Mouse (Mus musculus) G1E (cell line): ENCODE results near the gene Il12b. TPM values are rescaled to one million over a fixed set of nuclear protein-coding genes. Genes with fewer than 3 reads are reported as not detected.

ENCODE experiments used
- ATAC-seq: 2 replicates; pipeline ENCODE4 v1.8.0; 2016; ENCODE audit warnings: mild to moderate bottlenecking; ENCODE audit not compliant: insufficient number of reproducible peaks, poor library complexity, low FRiP score, severe bottlenecking; ENCODE audit errors: extremely low read depth
- DNase-seq: peaks from one replicate; pipeline ENCODE4 v3.0.0; 2012; ENCODE audit warnings: low spot score
- H3K27me3 ChIP-seq: 2 replicates; pipeline ENCODE4 v1.6.1; 2012; ENCODE audit warnings: mild to moderate bottlenecking, low read length, inconsistent platforms; ENCODE audit not compliant: insufficient read depth
- H3K36me3 ChIP-seq: replicated peaks from 2 replicates; pipeline ENCODE3; 2012; ENCODE audit warnings: mild to moderate bottlenecking, inconsistent platforms
- H3K4me1 ChIP-seq: 2 replicates; pipeline ENCODE4 v1.6.1; 2012; ENCODE audit warnings: low read depth, low read length, inconsistent platforms, mixed read lengths; ENCODE audit not compliant: insufficient read depth
- H3K4me3 ChIP-seq: 2 replicates; pipeline ENCODE4 v1.5.1; 2012; ENCODE audit warnings: low read depth, mild to moderate bottlenecking, inconsistent platforms, low read length, moderate library complexity, mixed read lengths
- H3K9me3 ChIP-seq: replicated peaks from 2 replicates; pipeline ENCODE4 v1.6.1; 2012; ENCODE audit warnings: inconsistent platforms
- CTCF ChIP-seq: IDR thresholded peaks from 2 replicates; pipeline ENCODE4 v1.5.1; 2012; ENCODE audit warnings: low read depth, low read length, inconsistent platforms, mixed read lengths
- GATA1 ChIP-seq: IDR thresholded peaks from 2 replicates; pipeline ENCODE4 v1.6.1; 2012; ENCODE audit warnings: borderline replicate concordance, low read length, inconsistent platforms, mixed read lengths
- GATA2 ChIP-seq: IDR thresholded peaks from 2 replicates; pipeline ENCODE4 v1.6.1; 2012; ENCODE audit warnings: low read depth, low read length, inconsistent platforms, borderline replicate concordance
- POLR2AphosphoS5 ChIP-seq: IDR thresholded peaks from 2 replicates; pipeline ENCODE4 v1.6.1; 2012; ENCODE audit warnings: low read depth, low read length, inconsistent platforms; ENCODE audit not compliant: insufficient replicate concordance
- TAL1 ChIP-seq: conservative IDR thresholded peaks from 2 replicates; pipeline ENCODE4 v1.6.1; 2012; ENCODE audit warnings: low read depth, low read length, inconsistent platforms, mixed read lengths
- polyA plus RNA-seq: library from polyadenylated mRNA; stranded (reverse); fragments of >175 nt; gene quantifications from 2 replicates; pipeline ENCODE4 v1.2.3, GENCODE M21; 2012
- total RNA-seq, 2 experiments: library from RNA; stranded (forward) in 1 of 2; stranded (reverse) in 1 of 2; fragments of 200-1000 nt in 1 of 2; fragments of >200 nt in 1 of 2; fragmentation: Nextera tagmentation in 1 of 2; gene quantifications; 2 replicates each; pipeline ENCODE4 v1.2.3; 2014 to 2017

Gene Il12b
- total and polyA plus RNA-seq, 3 experiments: not detected

DNA sequence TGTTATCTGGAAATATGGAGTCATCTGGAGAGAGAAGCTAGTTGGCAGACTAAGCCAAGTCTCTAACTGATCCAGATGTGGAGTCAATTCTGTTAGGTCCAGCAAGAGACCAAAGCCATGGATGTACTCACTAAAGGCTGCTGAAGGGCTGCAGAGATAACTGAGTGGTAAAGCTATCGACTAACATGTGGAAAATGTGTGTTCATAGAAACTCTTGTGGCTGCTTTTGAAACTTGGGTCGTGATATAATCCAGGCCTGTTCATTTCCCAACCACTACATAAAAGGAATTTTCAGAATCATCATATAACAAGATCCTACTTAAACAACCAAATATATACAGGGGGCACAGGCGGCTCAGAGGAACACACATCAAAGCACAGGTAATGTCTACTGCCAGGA is 2.3 kb upstream of the Il12b start:
- ATAC-seq (no peak), DNase-seq (no peak)
- H3K36me3 ChIP-seq: no peaks in the 10 kb centered on the region
- TF ChIP-seq GATA1 (no peak), POLR2AphosphoS5 (no peak), TAL1 (no peak), GATA2 (no peak), CTCF (no peak)
- H3K4me1 ChIP-seq: peaks cover 5% of the 10 kb centered on the region; the same call in 1 of the 2 replicates
- H3K4me3 ChIP-seq: no peak overlapping the region
- peaks cover 17% of the 10 kb centered on the region for H3K27me3 ChIP-seq
- H3K9me3 ChIP-seq: no peaks in the 10 kb centered on the region

DNA sequence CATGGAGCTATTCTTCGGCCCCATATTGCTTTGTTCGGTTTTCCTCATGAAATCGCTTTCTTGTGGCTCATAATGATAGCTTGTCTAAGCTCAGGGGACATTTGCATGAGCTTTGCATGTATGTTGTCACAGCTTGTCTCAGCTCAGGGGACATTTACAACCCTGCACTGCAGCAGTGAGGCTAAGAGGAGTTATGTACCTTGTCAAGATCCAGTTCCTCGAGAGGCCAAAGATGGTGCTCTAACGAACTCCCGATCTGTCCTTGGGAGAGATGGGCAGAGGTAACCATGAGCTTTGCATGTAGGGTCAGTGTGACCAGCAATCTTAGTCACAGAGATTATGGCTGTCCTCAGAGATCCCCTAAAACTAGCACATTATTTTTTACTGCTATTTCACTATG is 1.5 kb upstream of the Il12b start:
- Histone ChIP-seq H3K27me3 (peaks cover 17% of the 10 kb centered on the region), H3K4me1 (peaks cover 5% of the 10 kb centered on the region; the same call in 1 of the 2 replicates), H3K9me3 (no peaks in the 10 kb centered on the region), H3K4me3 (no peak overlapping the region), H3K36me3 (no peaks in the 10 kb centered on the region)
- no peak for ATAC-seq
- DNase-seq: no peak
- TF ChIP-seq CTCF (no peak), TAL1 (no peak), GATA2 (no peak), POLR2AphosphoS5 (no peak), GATA1 (no peak)

GRCm38 (mm10) chr11:44398782-44399225 is 1.1 kb upstream of the Il12b start:
- no peak overlapping the region for H3K4me3 ChIP-seq
- no peaks in the 10 kb centered on the region for H3K36me3 ChIP-seq
- TF ChIP-seq CTCF: no peak
- TF ChIP-seq GATA1: no peak
- no peak for TF ChIP-seq GATA2
- no peak for TF ChIP-seq TAL1
- no peak for TF ChIP-seq POLR2AphosphoS5
- H3K9me3 ChIP-seq: no peaks in the 10 kb centered on the region
- peaks cover 18% of the 10 kb centered on the region for H3K27me3 ChIP-seq
- H3K4me1 ChIP-seq: peaks cover 5% of the 10 kb centered on the region; the same call in 1 of the 2 replicates
- no peak for ATAC-seq
- DNase-seq: no peak

- Histone ChIP-seq H3K36me3 (no peaks in the 10 kb centered on the region), H3K4me3 (no peak overlapping the region), H3K9me3 (no peaks in the 10 kb centered on the region), H3K27me3 (peaks cover 21% of the 10 kb centered on the region), H3K4me1 (no peaks in the 10 kb centered on the region)
- ATAC-seq (no peak), DNase-seq (no peak)
- no peak for TF ChIP-seq GATA2
- no peak for TF ChIP-seq CTCF
- no peak for TF ChIP-seq POLR2AphosphoS5
- TF ChIP-seq GATA1: no peak
- no peak for TF ChIP-seq TAL1
Observed at GRCm38 (mm10) chr11:44401635-44402548, 2.0 kb downstream of the Il12b start.

DNA sequence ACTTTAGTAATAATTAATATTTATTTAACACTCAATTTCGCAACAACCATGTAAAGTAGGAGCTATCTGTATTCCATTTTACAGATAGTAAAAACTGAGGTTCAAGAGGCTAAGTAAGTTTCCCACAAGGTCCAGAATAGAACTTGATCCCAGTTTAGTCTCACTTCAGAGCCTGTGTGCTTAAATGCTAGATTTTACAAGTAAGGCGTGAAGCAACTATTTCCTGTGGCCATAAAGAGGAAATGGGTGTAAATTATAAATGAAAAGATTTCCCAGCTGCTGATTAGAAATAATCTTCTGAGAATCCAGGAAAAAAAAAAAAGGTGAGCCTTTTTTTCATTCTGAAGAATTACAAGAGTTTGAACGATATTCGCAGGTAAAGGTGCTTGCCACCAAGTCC is 5.2 kb downstream of the Il12b start:
- no peak for TF ChIP-seq GATA2
- no peak for TF ChIP-seq TAL1
- no peak for TF ChIP-seq GATA1
- no peak for TF ChIP-seq POLR2AphosphoS5
- no peak for TF ChIP-seq CTCF
- Histone ChIP-seq H3K9me3 (no peaks in the 10 kb centered on the region), H3K4me1 (0 out of 2 replicates have a peak, but pooled peaks cover 2% of the 10 kb centered on the region), H3K4me3 (no peak overlapping the region), H3K36me3 (no peaks in the 10 kb centered on the region), H3K27me3 (peaks cover 21% of the 10 kb centered on the region)
- DNase-seq (no peak), ATAC-seq (no peak)

DNA sequence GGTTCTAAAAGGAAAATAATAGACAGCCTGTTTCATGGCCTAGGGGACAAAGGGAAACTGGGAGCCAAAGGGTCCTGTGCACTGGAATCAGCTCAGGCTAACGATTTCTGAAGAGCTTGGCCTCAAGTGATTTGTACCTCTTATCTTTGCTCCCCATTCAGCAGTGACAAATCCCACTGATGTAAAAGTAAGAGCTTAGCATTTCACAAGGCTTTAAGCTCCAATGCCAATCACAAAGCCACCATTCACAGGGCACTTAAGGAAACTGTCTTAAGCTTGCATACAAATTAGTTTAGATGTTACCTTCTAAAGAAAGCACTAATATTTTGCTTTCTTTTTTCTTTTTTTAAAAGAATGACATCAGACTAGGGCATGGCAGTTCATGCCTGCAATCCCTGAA is 6.1 kb downstream of the Il12b start:
- Histone ChIP-seq H3K4me3 (no peak overlapping the region), H3K9me3 (no peaks in the 10 kb centered on the region), H3K4me1 (0 out of 2 replicates have a peak, but pooled peaks cover 2% of the 10 kb centered on the region), H3K27me3 (peaks cover 18% of the 10 kb centered on the region), H3K36me3 (no peaks in the 10 kb centered on the region)
- no peak for DNase-seq
- no peak for TF ChIP-seq CTCF
- no peak for TF ChIP-seq POLR2AphosphoS5
- TF ChIP-seq GATA1: no peak
- TF ChIP-seq TAL1: no peak
- no peak for TF ChIP-seq GATA2
- ATAC-seq: no peak

DNA sequence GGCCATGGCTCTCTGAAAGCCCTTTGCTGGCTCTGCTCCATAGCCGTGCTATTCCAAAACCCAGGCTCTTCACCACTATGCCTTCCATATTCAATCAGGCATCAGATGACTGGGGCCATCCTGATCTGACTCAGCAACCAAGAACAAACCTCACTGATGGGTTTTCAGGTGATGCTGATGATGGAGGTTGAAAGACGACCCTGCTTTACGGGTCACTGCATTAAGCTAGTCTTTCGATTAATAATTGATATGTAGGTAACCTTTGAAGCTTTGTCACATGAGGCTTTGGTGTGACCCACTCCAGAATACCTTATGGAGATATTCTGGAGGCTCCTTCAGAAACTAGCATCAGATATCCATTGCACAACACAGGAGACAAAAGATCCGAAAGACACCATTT is 6.6 kb downstream of the Il12b start:
- TF ChIP-seq CTCF (no peak), POLR2AphosphoS5 (no peak), TAL1 (no peak), GATA1 (no peak), GATA2 (no peak)
- 0 out of 2 replicates have a peak, but pooled peaks cover 2% of the 10 kb centered on the region for H3K4me1 ChIP-seq
- peaks cover 20% of the 10 kb centered on the region for H3K27me3 ChIP-seq
- no peak overlapping the region for H3K4me3 ChIP-seq
- DNase-seq (no peak), ATAC-seq (no peak)
- no peaks in the 10 kb centered on the region for H3K36me3 ChIP-seq
- no peaks in the 10 kb centered on the region for H3K9me3 ChIP-seq
